Mouse (Mus musculus) intestine, postnatal 0 days (tissue): ENCODE data around the gene Gstp1. TPM values are rescaled to one million over a fixed set of nuclear protein-coding genes. Genes with fewer than 3 reads are reported as not detected.
"Not testable (repeated sequence)": the region's sequence is repeated elsewhere in the genome, so short reads cannot be mapped to it uniquely, and the experiment has no call there.

Experiments
- ATAC-seq: fragments of 200-750 bp; cut with Nextera tagmentation; 2 replicates; pipeline ENCODE4 v1.8.0; 2017; ENCODE audit warnings: mild to moderate bottlenecking, moderate TSS enrichment, moderate library complexity
- H3K27ac ChIP-seq: fragments of 300-500 bp; sonication (generic); 2 replicates; pipeline ENCODE4 v1.5.1; 2014; ENCODE audit warnings: mild to moderate bottlenecking, low read depth, low read length, moderate library complexity
- H3K27me3 ChIP-seq: fragments of 300-500 bp; sonication (generic); replicated peaks from 2 replicates; pipeline ENCODE4 v1.6.1; 2014; ENCODE audit warnings: low read length, mixed read lengths; ENCODE audit not compliant: control insufficient read depth, insufficient read depth
- H3K36me3 ChIP-seq: fragments of 300-500 bp; sonication (generic); 2 replicates; pipeline ENCODE4 v1.6.1; 2014; ENCODE audit warnings: mild to moderate bottlenecking, moderate library complexity; ENCODE audit not compliant: control insufficient read depth, insufficient read depth
- H3K4me1 ChIP-seq: fragments of 300-500 bp; sonication (generic); replicated peaks from 2 replicates; pipeline ENCODE4 v1.6.1; 2014; ENCODE audit warnings: antibody characterized with exemption, low read length, mixed read lengths; ENCODE audit not compliant: control insufficient read depth, insufficient read depth
- H3K4me2 ChIP-seq: fragments of 300-500 bp; sonication (generic); replicated peaks from 2 replicates; pipeline ENCODE4 v1.6.1; 2014; ENCODE audit warnings: low read depth, mild to moderate bottlenecking, moderate library complexity
- H3K4me3 ChIP-seq: fragments of 300-500 bp; sonication (generic); 2 replicates; pipeline ENCODE4 v1.5.1; 2014; ENCODE audit warnings: low read depth, low read length
- H3K9ac ChIP-seq: fragments of 300-500 bp; sonication (generic); 2 replicates; pipeline ENCODE4 v1.6.1; 2014; ENCODE audit warnings: mild to moderate bottlenecking, low read depth, low read length
- H3K9me3 ChIP-seq: fragments of 300-500 bp; sonication (generic); 2 replicates; pipeline ENCODE4 v1.6.1; 2016; ENCODE audit warnings: mixed run types; ENCODE audit not compliant: control insufficient read depth
- CTCF ChIP-seq: sonication (generic); IDR thresholded peaks from 2 replicates; pipeline ENCODE4 v1.5.1; 2016; ENCODE audit warnings: low read depth, mild to moderate bottlenecking, control low read depth, antibody characterized with exemption, moderate library complexity
- WGBS: fragments of 180-500 bp; shearing (Covaris S2); extraction: QIAGEN DNeasy Blood & Tissue Kit; methylation state at CpG from one replicate; pipeline ENCODE4 v1.1.7; 2014; 5-methylcytosine and 5-hydroxymethylcytosine counted together
- polyA plus RNA-seq: library from polyadenylated mRNA; unstranded; fragments of >200 nt; fragmentation: Nextera tagmentation; extraction: Ambion mirVana; gene quantifications from 2 replicates; pipeline ENCODE4 v1.2.1, GENCODE M21; 2015

Gstp1 gene
- polyA plus RNA-seq, 1 experiment from 2014 or later = 746 TPM

- no peaks in the 10 kb centered on the region for H3K27me3 ChIP-seq
- no peaks in the 10 kb centered on the region for H3K36me3 ChIP-seq
- H3K9me3 ChIP-seq = no peaks in the 10 kb centered on the region
- no peak for ATAC-seq
- no peak overlapping the region for H3K27ac ChIP-seq
- WGBS = 55% methylated on average over 10 of the region's 10 CpGs
- peaks cover 10% of the 10 kb centered on the region; the same call in 1 of the 2 replicates for H3K4me1 ChIP-seq
- no peak overlapping the region for H3K9ac ChIP-seq
- TF ChIP-seq CTCF = peak; percentile 92
- H3K4me2 ChIP-seq = no peak overlapping the region
- no peak overlapping the region for H3K4me3 ChIP-seq
Observed at GRCm38 (mm10) chr19:4051741-4052515, 14.1 kb upstream of the Gstp1 start.

GRCm38 (mm10) chr19:4051016-4051415, 13.2 kb upstream of the Gstp1 start:
- no peaks in the 10 kb centered on the region for H3K27me3 ChIP-seq
- H3K4me2 ChIP-seq = no peak overlapping the region
- ATAC-seq = no peak
- no peaks in the 10 kb centered on the region for H3K9me3 ChIP-seq
- H3K4me3 ChIP-seq = no peak overlapping the region
- H3K9ac ChIP-seq = no peak overlapping the region
- no peaks in the 10 kb centered on the region for H3K36me3 ChIP-seq
- 96% methylated on average over 5 of the region's 5 CpGs for WGBS
- peaks cover 9% of the 10 kb centered on the region; the same call in 1 of the 2 replicates for H3K4me1 ChIP-seq
- no peak overlapping the region for H3K27ac ChIP-seq
- peak; percentile 39; the same call in 1 of the 2 replicates for TF ChIP-seq CTCF

GRCm38 (mm10) chr19:4049069-4049468, 11.3 kb upstream of the Gstp1 start:
- not testable (repeated sequence) for H3K4me1 ChIP-seq, H3K27ac ChIP-seq, H3K36me3 ChIP-seq, H3K4me2 ChIP-seq, H3K27me3 ChIP-seq, H3K9ac ChIP-seq, H3K4me3 ChIP-seq, ATAC-seq, H3K9me3 ChIP-seq
- 88% methylated on average over 5 of the region's 5 CpGs for WGBS
- TF ChIP-seq CTCF = peak; percentile 48

GRCm38 (mm10) chr19:4047859-4048258, 10.1 kb upstream of the Gstp1 start:
- Histone ChIP-seq H3K4me3 (no peak overlapping the region), H3K27ac (no peak overlapping the region), H3K4me1 (peaks cover 1% of the 10 kb centered on the region; the same call in 1 of the 2 replicates), H3K36me3 (no peaks in the 10 kb centered on the region), H3K9ac (no peak overlapping the region), H3K27me3 (no peaks in the 10 kb centered on the region), H3K4me2 (0 out of 2 replicates have a peak overlapping the region, but pooled peaks have one; percentile 51), H3K9me3 (no peaks in the 10 kb centered on the region)
- WGBS = 28% methylated on average over 4 of the region's 4 CpGs
- TF ChIP-seq CTCF = peak; percentile 92
- no peak for ATAC-seq

- ATAC-seq = peak; percentile 72
- Histone ChIP-seq H3K4me2 (peak overlapping the region; percentile 51), H3K9me3 (no peaks in the 10 kb centered on the region), H3K4me1 (peaks cover 6% of the 10 kb centered on the region; the same call in 1 of the 2 replicates), H3K27ac (peak overlapping the region; percentile 88), H3K9ac (no peak overlapping the region), H3K27me3 (no peaks in the 10 kb centered on the region), H3K4me3 (0 out of 2 replicates have a peak overlapping the region, but pooled peaks have one; percentile 1), H3K36me3 (no peaks in the 10 kb centered on the region)
- WGBS = 36% methylated on average over 8 of the region's 8 CpGs
- no peak for TF ChIP-seq CTCF
Observed at GRCm38 (mm10) chr19:4046866-4047254, 9.1 kb upstream of the Gstp1 start.

- peak within 1 kb of the TSS; percentile 88 for H3K27ac ChIP-seq
- no peaks in the 10 kb centered on the region for H3K36me3 ChIP-seq
- peak within 1 kb of the TSS; percentile 51 for H3K4me2 ChIP-seq
- 19% methylated on average over 16 of the region's 16 CpGs for WGBS
- peak; percentile 84 for ATAC-seq
- peaks cover 6% of the 10 kb centered on the region; the same call in 1 of the 2 replicates for H3K4me1 ChIP-seq
- peak; percentile 85 for TF ChIP-seq CTCF
- H3K9me3 ChIP-seq = no peaks in the 10 kb centered on the region
- H3K9ac ChIP-seq = no peak within 1 kb of the TSS
- no peak within 1 kb of the TSS for H3K4me3 ChIP-seq
- no peaks in the 10 kb centered on the region for H3K27me3 ChIP-seq
Observed at GRCm38 (mm10) chr19:4045966-4046865, 8.4 kb upstream of the Gstp1 start, which contains the start of gene Gstp2. TSS of gene Gstp2 (minus strand) at chr19:4046023.

GRCm38 (mm10) chr19:4044109-4044508, 6.3 kb upstream of the Gstp1 start:
- H3K9ac ChIP-seq, H3K36me3 ChIP-seq, H3K27me3 ChIP-seq, H3K4me1 ChIP-seq, ATAC-seq, H3K4me2 ChIP-seq, H3K9me3 ChIP-seq, H3K4me3 ChIP-seq, H3K27ac ChIP-seq: not testable (repeated sequence)
- WGBS = 85% methylated on average over 5 of the region's 5 CpGs
